Comparison of ENCODE assay signal across 16 mouse cellular contexts in the genomic region with DNA sequence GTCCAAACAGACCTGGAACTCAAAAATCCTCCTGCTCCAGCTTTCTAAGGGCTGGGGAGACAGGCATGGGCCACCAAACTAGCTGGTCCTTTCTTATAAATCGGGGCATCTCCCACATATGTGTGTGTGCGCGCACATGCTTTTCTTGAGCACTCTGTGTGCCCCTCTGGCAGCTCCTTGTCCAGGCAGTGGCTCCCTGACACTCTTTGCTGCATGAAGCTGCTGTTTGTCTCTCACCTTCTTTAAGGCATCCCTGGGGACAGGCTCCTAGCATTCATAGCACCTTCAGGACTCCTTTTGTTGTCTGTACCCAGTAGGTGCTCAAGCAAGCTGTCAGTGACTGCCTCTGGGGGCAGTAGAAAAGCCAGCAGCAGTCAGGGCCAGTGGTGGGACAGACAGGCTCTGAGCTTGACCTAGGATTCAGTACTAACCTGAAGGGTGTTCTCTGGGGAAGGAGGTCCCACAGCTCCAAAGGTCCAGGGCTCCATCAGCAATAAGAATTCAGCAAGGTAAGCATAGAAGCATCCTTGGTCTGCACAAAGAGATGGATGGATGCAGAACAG. TPM values are rescaled to one million over a fixed set of nuclear protein-coding genes. Genes with fewer than 3 reads are reported as not detected.
DNase-seq lines count a peak whose midpoint lies in the region; ATAC-seq and TF ChIP-seq lines count a peak whose summit lies in the region.
"Had no signal": no experiment of that assay in that cellular context is flagged by ENCODE, and none has a peak within 500 bp of the region (broad histone marks: within the 10 kb centered on the region; RNA-seq: fewer than 3 reads in every experiment).

No protein-coding gene starts in this region.

- H3K4me1 ChIP-seq in heart, embryonic 13.5 days: peaks cover 10% of the 10 kb centered on the region
- peaks cover 42% of the 10 kb centered on the region; the same call in 1 of the 2 replicates for H3K4me1 ChIP-seq in spleen, adult 2 months (ENCODE audit: control insufficient read depth, insufficient read depth, insufficient read length)
- H3K4me1 ChIP-seq: forebrain, embryonic 15.5 days had no signal

- intact Hi-C loops in heart, postnatal 10 days (cut with DNase I): no loop called here
- intact Hi-C loops in left cerebral cortex, postnatal 14 days (cut with DNase I): no loop called here

- H3K9ac ChIP-seq in heart, embryonic 13.5 days: no peak overlapping the region
- H3K9ac ChIP-seq: embryonic facial prominence, embryonic 12.5 days; forebrain, embryonic 15.5 days; heart, embryonic 12.5 days; hindbrain, embryonic 15.5 days had no signal

- H3K27ac ChIP-seq in heart, embryonic 13.5 days (replicated peaks): peak overlapping the region; percentile 17; the same call in 1 of the 2 replicates
- 0 out of 2 replicates have a peak overlapping the region, but pooled peaks have one; percentile 6 for H3K27ac ChIP-seq in layer of hippocampus, adult 2 months
- peak overlapping the region; percentile 65 for H3K27ac ChIP-seq in spleen, adult 2 months (ENCODE audit: insufficient read depth, low read length)
- H3K27ac ChIP-seq: embryonic facial prominence, embryonic 12.5 days; forebrain, embryonic 15.5 days; hindbrain, embryonic 15.5 days had no signal

- no peaks in the 10 kb centered on the region for H3K36me3 ChIP-seq in heart, embryonic 13.5 days
- peaks cover 26% of the 10 kb centered on the region for H3K36me3 ChIP-seq in spleen, adult 2 months (ENCODE audit: control insufficient read depth, insufficient read depth, low read length)
- H3K36me3 ChIP-seq: embryonic facial prominence, embryonic 12.5 days; forebrain, embryonic 15.5 days; heart, embryonic 12.5 days; hindbrain, embryonic 15.5 days had no signal

- H3K9me3 ChIP-seq in heart, embryonic 13.5 days: no peaks in the 10 kb centered on the region
- H3K9me3 ChIP-seq: embryonic facial prominence, embryonic 12.5 days; forebrain, embryonic 15.5 days; G1E; heart, embryonic 12.5 days; hindbrain, embryonic 15.5 days had no signal

- H3K27me3 ChIP-seq in heart, embryonic 13.5 days (replicated peaks): no peaks in the 10 kb centered on the region
- H3K27me3 ChIP-seq in spleen, adult 2 months (ENCODE audit: control insufficient read depth, insufficient read depth, low read length): no peaks in the 10 kb centered on the region
- H3K27me3 ChIP-seq: embryonic facial prominence, embryonic 12.5 days; forebrain, embryonic 15.5 days; heart, embryonic 12.5 days; hindbrain, embryonic 15.5 days had no signal

- no peak for DNase-seq in heart, postnatal 10 days
- no peak for DNase-seq in layer of hippocampus, adult 2 months (ENCODE audit: low spot score in 2 of 2)
- no peak for DNase-seq in layer of hippocampus, adult 9-11 months
- no peak for DNase-seq in spleen, adult 2 months (ENCODE audit: low read depth in 1 of 2, low spot score in 2 of 2)
- DNase-seq in spleen, postnatal 14 days (ENCODE audit: low spot score in 2 of 2): no peak
- no peak for DNase-seq in left cerebral cortex, postnatal 14 days (ENCODE audit: low spot score in 2 of 2)
- DNase-seq: adrenal gland, postnatal 10 days; embryo, embryonic 11 days; gastrocnemius, postnatal 10 days had no signal

- no peak overlapping the region for H3K4me2 ChIP-seq in heart, embryonic 13.5 days
- H3K4me2 ChIP-seq: embryonic facial prominence, embryonic 12.5 days; forebrain, embryonic 15.5 days; heart, embryonic 12.5 days; hindbrain, embryonic 15.5 days had no signal

- H3K4me3 ChIP-seq in heart, embryonic 13.5 days: no peak overlapping the region
- no peak overlapping the region for H3K4me3 ChIP-seq in layer of hippocampus, adult 2 months
- H3K4me3 ChIP-seq in spleen, adult 2 months (ENCODE audit: extremely low read depth, insufficient read depth, insufficient read length): no peak overlapping the region
- H3K4me3 ChIP-seq: embryonic facial prominence, embryonic 12.5 days; forebrain, embryonic 15.5 days; heart, embryonic 12.5 days; hindbrain, embryonic 15.5 days had no signal

- ATAC-seq in heart, embryonic 13.5 days (ENCODE audit: extremely low read depth, insufficient number of reproducible peaks, low FRiP score, low TSS enrichment): no peak
- ATAC-seq: forebrain, embryonic 15.5 days had no signal

- 90% methylated on average over 3 of the region's 3 CpGs for WGBS in heart, embryonic 13.5 days
- WGBS in spleen, adult 2 months: 90% methylated on average over 3 of the region's 3 CpGs

- no peak for TF ChIP-seq CTCF in layer of hippocampus, adult 2 months (conservative IDR thresholded peaks at IDR 0.05)
- no peak for TF ChIP-seq CTCF in spleen, adult 2 months (IDR thresholded peaks at IDR 0.05; ENCODE audit: extremely low read depth, insufficient read depth, insufficient read length, insufficient replicate concordance)

- TF ChIP-seq POLR2A in spleen, adult 2 months (IDR thresholded peaks at IDR 0.05; ENCODE audit: low read depth, low read length): no peak

RNA-seq across cellular contexts. Expression of a gene that starts 5.4 kb away (rescaled TPM):
- 10.5 and 11.2 TPM in 2 replicates for polyA plus RNA-seq in heart, embryonic 13.5 days (2015; fragmentation: Nextera tagmentation; extraction: Ambion mirVana)
- 10 to 100 TPM; 13.4 to 14.4 TPM for total RNA-seq in heart, postnatal 10 days (2021)
- total RNA-seq in layer of hippocampus, adult 2 months (2021): 1 to 10 TPM; 4.1 to 4.4 TPM
- 85.6 and 97.1 TPM in 2 replicates for polyA plus RNA-seq in spleen, adult 2 months (2012; rRNA removed)
- total RNA-seq in left cerebral cortex, postnatal 14 days (2021): 1 to 10 TPM; 6.7 to 9.2 TPM

RNA-seq across cellular contexts. Expression of a gene that starts 25.4 kb away (rescaled TPM):
- 1.5 and 1.6 TPM in 2 replicates for polyA plus RNA-seq in heart, embryonic 13.5 days (2015; fragmentation: Nextera tagmentation; extraction: Ambion mirVana)
- total RNA-seq in heart, postnatal 10 days (2021): under 1 TPM; 0.12 to 0.29 TPM
- total RNA-seq in layer of hippocampus, adult 2 months (2021): not detected
- 1.3 and 2.0 TPM in 2 replicates for polyA plus RNA-seq in spleen, adult 2 months (2012; rRNA removed)
- under 1 TPM in 1 of 2 experiments, not detected in 1; 0.09 TPM for total RNA-seq in left cerebral cortex, postnatal 14 days (2021)
- total RNA-seq: common myeloid progenitor, adult 5-6 weeks had no signal
- polyA plus RNA-seq: G1E had no signal

Comparison
In these comparisons a context has a peak if more than half of its experiments do, and no peak if none do; other contexts are left out.
1. H3K27ac ChIP-seq: peak in every context shown above with its lines; median percentile 65 in spleen, adult 2 months; 17 in heart, embryonic 13.5 days; 6 in layer of hippocampus, adult 2 months.